Mouse (Mus musculus): ENCODE results near the gene Pptc7. TPM values are rescaled to one million over a fixed set of nuclear protein-coding genes. Genes with fewer than 3 reads are reported as not detected.
"Not testable (repeated sequence)": the region's sequence is repeated elsewhere in the genome, so short reads cannot be mapped to it uniquely, and the experiment has no call there.

Pptc7 gene
- total RNA-seq, 2 experiments from 2014 or later = 36.5 to 42.5 TPM

DNA sequence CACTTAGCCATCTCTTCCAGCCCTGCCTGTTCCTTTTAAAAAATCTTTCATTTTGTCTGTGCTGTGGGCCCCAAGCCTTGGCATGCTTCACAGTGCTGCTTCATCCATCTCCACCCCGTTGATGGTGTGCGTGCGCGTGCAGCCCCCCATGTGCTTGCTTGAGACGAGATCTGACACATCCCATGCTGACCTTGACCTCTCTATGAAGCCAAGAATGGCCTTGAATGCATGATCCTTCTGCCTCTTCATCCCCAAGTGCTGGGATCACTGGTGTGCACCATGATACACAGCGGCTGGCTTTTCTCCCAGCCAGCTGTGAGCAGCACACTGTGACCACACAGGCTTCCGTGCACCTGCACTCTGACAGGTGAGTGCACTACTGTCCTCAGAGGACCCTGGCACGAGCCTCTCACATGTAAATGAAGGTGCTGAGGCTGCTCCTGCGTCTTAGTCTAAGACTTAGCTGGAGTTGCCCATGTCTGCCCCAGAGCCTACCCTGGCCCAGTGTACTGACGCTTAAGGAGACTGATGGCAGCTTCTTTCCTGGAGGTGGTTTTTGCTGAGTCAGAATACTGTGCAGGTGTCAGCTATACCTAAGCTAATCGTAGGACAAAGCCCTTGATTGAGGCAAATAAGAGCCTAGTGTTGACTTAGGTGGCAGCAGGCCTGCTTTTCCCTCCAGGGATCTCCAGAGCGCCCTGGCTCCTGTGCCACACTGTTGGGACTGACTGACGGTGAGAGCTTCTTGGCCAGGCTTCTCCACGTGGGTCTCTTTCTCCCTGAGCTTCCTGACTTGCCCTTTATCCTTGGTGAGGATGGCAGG is 11.2 kb downstream of the Pptc7 start:
- no peak for DNase-seq (ENCODE audit: extremely low spot score in 1 of 2, low spot score in 1 of 2)

- no peak for DNase-seq (ENCODE audit: extremely low spot score in 1 of 2, low spot score in 1 of 2)
Observed at GRCm38 (mm10) chr5:122300071-122300518, 15.9 kb downstream of the Pptc7 start.

- DNase-seq (ENCODE audit: extremely low spot score in 1 of 2, low spot score in 1 of 2) = no peak
Observed at GRCm38 (mm10) chr5:122302810-122303745, 18.9 kb downstream of the Pptc7 start.

- no peak for DNase-seq (ENCODE audit: extremely low spot score in 1 of 2, low spot score in 1 of 2)
Observed at GRCm38 (mm10) chr5:122303937-122304336, 19.8 kb downstream of the Pptc7 start.

DNA sequence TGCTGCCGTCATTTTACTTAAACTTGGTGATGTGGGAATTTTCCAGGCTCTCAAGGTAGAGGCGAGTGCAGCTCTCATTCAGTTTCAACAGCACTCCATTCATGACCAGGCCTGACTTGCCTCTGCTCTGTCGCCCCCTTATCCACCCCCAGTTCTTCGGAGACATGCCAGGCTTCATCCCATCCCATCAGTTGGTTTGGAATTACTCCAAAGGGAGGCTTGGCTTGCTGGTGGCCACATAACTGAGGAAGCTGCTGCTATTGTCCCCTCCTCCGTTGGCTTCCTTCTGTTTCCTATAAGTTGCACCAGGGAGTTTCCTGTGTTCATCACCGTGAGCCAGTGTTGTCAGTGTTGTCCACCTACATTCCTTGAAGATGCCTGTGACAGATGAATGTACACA is 20.4 kb downstream of the Pptc7 start:
- no peak for DNase-seq (ENCODE audit: extremely low spot score in 1 of 2, low spot score in 1 of 2)

- no peak for DNase-seq (ENCODE audit: extremely low spot score in 1 of 2, low spot score in 1 of 2)
Observed at GRCm38 (mm10) chr5:122305472-122305871, 21.3 kb downstream of the Pptc7 start.

DNA sequence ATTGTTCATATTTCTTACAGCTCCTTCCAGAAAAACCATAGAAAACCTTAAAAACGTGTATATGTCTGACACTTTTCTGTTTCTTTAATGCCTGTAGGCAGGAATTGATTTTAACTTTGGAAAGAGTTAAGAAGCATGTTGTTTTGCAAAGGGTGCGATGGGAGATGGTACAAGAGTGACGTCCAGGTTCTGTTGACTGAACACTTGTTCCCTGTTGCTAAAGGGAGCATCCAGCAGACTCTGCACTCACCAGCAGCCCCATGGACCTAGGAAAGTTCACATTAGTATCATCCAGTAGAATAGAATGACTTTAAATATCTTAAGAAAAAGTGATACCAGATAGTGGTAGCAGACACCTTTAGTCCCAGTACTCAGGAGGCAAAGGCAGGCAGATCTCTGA is 22.4 kb downstream of the Pptc7 start:
- no peak for DNase-seq (ENCODE audit: extremely low spot score in 1 of 2, low spot score in 1 of 2)

- no peak for DNase-seq (ENCODE audit: extremely low spot score in 1 of 2, low spot score in 1 of 2)
Observed at GRCm38 (mm10) chr5:122310699-122311098, 26.5 kb downstream of the Pptc7 start.

- DNase-seq (ENCODE audit: extremely low spot score in 1 of 2, low spot score in 1 of 2) = no peak
Observed at GRCm38 (mm10) chr5:122311692-122312091, 27.5 kb downstream of the Pptc7 start.

- no peak for DNase-seq (ENCODE audit: extremely low spot score in 1 of 2, low spot score in 1 of 2)
Observed at GRCm38 (mm10) chr5:122312346-122312745, 28.2 kb downstream of the Pptc7 start.

GRCm38 (mm10) chr5:122312942-122313684 is 28.9 kb downstream of the Pptc7 start:
- no peak for DNase-seq (ENCODE audit: extremely low spot score in 1 of 2, low spot score in 1 of 2)

- DNase-seq (ENCODE audit: extremely low spot score in 1 of 2, low spot score in 1 of 2) = peak; percentile 60 to 75
Observed at GRCm38 (mm10) chr5:122314966-122315667, 31.0 kb downstream of the Pptc7 start.

GRCm38 (mm10) chr5:122317329-122318045 is 33.3 kb downstream of the Pptc7 start:
- DNase-seq (ENCODE audit: extremely low spot score in 1 of 2, low spot score in 1 of 2) = no peak

DNA sequence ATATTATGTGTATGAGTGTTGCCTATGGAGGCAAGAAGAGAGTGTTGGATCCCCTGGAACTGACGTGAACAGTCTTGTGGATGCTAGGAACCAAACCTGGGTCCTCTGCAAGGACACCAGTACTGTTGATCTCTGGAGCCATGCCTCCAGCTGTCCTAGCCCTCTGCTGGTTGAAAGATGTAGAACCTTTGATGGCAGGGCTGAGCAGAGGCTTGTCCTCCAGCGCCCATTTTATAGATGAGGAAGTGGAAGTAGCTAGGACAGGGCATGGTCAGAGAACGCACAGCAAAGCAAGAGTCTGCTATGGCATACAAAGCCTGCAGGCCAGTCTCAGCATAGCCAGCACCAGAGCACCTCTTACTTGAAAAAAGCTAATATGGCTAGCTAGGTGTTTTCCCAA is 33.9 kb downstream of the Pptc7 start:
- no peak for DNase-seq (ENCODE audit: extremely low spot score in 1 of 2, low spot score in 1 of 2)

DNA sequence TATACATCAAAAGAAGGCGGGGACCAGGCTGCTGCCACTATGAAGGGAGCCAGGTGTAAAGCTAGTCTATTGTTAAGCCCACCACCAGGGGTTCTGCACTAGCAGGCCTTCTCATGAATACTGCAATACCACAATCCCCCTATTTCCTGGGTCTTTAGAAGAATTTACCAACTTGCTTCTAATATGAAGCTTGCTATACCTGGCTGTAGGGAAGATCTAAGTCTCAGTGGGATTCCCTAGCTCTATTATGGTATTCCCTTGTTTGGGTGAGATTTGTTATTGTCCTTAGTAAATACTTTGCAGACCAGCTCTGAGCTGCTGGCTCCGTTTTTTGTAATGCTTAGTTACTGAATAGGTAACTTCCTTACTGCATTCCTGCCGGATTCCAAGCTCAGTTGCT is 34.8 kb downstream of the Pptc7 start:
- not testable (repeated sequence) for DNase-seq (ENCODE audit: extremely low spot score in 1 of 2, low spot score in 1 of 2)

DNA sequence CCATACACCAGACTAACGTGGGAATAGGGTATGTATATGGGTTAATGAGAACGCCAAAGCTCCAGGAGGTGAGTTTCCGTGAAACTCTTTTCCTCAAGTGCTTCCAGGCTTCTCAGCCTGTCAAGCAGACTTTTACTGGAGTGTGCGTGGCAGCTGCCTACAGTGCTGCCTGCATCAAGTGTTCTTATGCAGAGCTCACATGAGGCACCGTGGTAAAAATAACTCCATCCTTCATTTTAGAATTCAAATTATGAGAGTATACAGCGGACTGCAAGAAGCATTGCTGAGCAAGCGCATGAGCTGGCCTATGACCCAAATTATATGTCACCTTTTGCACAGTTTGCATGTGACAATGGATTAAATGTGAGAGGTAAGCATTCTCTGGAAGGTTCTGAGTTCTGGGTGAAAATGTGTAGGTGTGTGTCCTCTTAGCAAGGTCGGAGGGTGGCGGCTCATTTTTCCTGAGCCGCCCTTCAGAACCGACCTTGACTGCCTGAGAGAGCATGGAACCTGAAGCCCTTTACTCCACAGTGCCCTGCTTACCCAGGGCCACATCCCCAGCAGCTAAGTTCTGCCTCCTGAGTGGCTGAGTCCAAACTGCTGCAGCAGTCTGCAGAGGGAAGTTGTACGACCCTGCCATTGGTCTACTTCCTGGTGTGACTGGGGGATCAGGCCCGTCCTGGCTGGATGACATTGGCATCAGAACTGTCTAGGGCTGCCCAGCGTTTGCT is 35.5 kb downstream of the Pptc7 start:
- DNase-seq (ENCODE audit: extremely low spot score in 1 of 2, low spot score in 1 of 2) = no peak

DNA sequence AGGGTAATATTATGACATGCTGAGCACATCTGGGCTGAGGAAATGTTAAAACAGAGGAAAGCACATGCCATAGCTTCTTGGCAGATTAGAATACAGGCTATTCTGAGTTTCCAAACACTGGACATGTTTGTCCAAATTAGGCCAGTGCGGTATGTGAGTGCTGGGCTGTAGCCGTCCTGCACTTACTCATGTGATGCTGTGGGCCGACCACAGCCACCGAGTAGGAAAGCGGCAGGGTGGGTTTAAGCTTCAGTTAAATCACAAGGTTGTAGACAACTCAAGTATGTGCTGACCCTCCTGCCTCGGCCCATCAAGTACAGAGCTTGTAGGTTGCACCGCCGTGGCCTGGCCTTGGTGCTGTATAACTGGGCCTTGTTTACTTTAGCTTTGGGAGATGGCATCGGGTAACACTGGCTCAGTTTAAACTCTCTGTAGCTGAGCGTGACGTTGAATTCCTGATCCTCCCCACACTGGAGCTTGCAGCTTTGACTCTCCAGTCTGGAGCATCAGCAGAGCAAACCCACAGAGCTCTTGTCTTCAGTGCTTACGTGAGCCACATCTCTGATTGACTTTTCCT is 36.1 kb downstream of the Pptc7 start:
- no peak for DNase-seq (ENCODE audit: extremely low spot score in 1 of 2, low spot score in 1 of 2)

GRCm38 (mm10) chr5:122323523-122323922 is 39.4 kb downstream of the Pptc7 start:
- DNase-seq (ENCODE audit: extremely low spot score in 1 of 2, low spot score in 1 of 2) = no peak
